Mouse (Mus musculus) heart, postnatal 0 days (tissue): ENCODE data around the gene Zmym3. TPM values are rescaled to one million over a fixed set of nuclear protein-coding genes. Genes with fewer than 3 reads are reported as not detected.
A peak's percentile ranks its signal among the peaks of the same experiment; 100 is the strongest.

ENCODE experiments used
- ATAC-seq: fragments of 200-750 bp; cut with Nextera tagmentation; 2 replicates; pipeline ENCODE4 v1.8.0; 2017; ENCODE audit warnings: low read depth, moderate number of reproducible peaks, moderate library complexity; ENCODE audit not compliant: insufficient read depth
- DNase-seq: peaks from one replicate; pipeline ENCODE4 v3.0.0-alpha.2; 2016; ENCODE audit warnings: low spot score
- H3K27ac ChIP-seq: fragments of 300-500 bp; sonication (generic); 2 replicates; pipeline ENCODE4 v1.5.1; 2014; ENCODE audit warnings: low read depth, mild to moderate bottlenecking
- H3K27me3 ChIP-seq: fragments of 300-500 bp; sonication (generic); 2 replicates; pipeline ENCODE4 v1.6.1; 2014; ENCODE audit warnings: low read length, mixed read lengths; ENCODE audit not compliant: control insufficient read depth, insufficient read depth
- H3K36me3 ChIP-seq: fragments of 300-500 bp; sonication (generic); replicated peaks from 2 replicates; pipeline ENCODE4 v1.6.1; 2014; ENCODE audit warnings: low read length, mixed read lengths; ENCODE audit not compliant: control insufficient read depth, insufficient read depth
- H3K4me1 ChIP-seq: fragments of 300-500 bp; sonication (generic); 2 replicates; pipeline ENCODE4 v1.6.1; 2014; ENCODE audit warnings: antibody characterized with exemption; ENCODE audit not compliant: control insufficient read depth, insufficient read depth
- H3K4me2 ChIP-seq: fragments of 300-500 bp; sonication (generic); 2 replicates; pipeline ENCODE4 v1.6.1; 2014; ENCODE audit warnings: low read depth, mild to moderate bottlenecking, low read length, moderate library complexity
- H3K4me3 ChIP-seq: fragments of 300-500 bp; sonication (generic); 2 replicates; pipeline ENCODE4 v1.5.1; 2014; ENCODE audit warnings: low read depth, low read length
- H3K9ac ChIP-seq: fragments of 300-500 bp; sonication (generic); replicated peaks from 2 replicates; pipeline ENCODE4 v1.6.1; 2014; ENCODE audit warnings: low read depth, low read length, mixed read lengths
- H3K9me3 ChIP-seq: fragments of 300-500 bp; sonication (generic); replicated peaks from 2 replicates; pipeline ENCODE4 v1.6.1; 2016; ENCODE audit warnings: low read length; ENCODE audit not compliant: control insufficient read depth
- CTCF ChIP-seq: IDR thresholded peaks from 2 replicates; pipeline ENCODE4 v1.5.1; 2016; ENCODE audit warnings: antibody characterized with exemption, control low read depth, low read depth
- EP300 ChIP-seq: IDR thresholded peaks from 2 replicates; pipeline ENCODE4 v1.6.1; 2016; ENCODE audit warnings: antibody characterized with exemption, low read depth
- WGBS: fragments of 180-500 bp; shearing (Covaris S2); extraction: QIAGEN DNeasy Blood & Tissue Kit; methylation state at CpG from one replicate; pipeline ENCODE4 v1.1.7; 2014; 5-methylcytosine and 5-hydroxymethylcytosine counted together
- polyA plus RNA-seq: library from polyadenylated mRNA; unstranded; fragments of >200 nt; fragmentation: Nextera tagmentation; extraction: Ambion mirVana; gene quantifications from 2 replicates; pipeline ENCODE4 v1.2.1, GENCODE M21; 2015
- total RNA-seq: library from RNA; depleted of rRNA; stranded (reverse); fragments of >200 nt; gene quantifications from 2 replicates; pipeline ENCODE4 v1.2.3, GENCODE M21; 2014; ENCODE audit warnings: low replicate concordance; rRNA removed

Zmym3 gene
- total RNA-seq (38.9 and 41.6 TPM in 2 replicates), polyA plus RNA-seq (12.2 and 14.2 TPM in 2 replicates)

GRCm38 (mm10) chrX:101420700-101421095, at the start of gene Zmym3:
Gene Zmym3, minus strand, starts transcription at chrX:101420849.
- TF ChIP-seq CTCF (no peak), EP300 (no peak)
- WGBS: 39% methylated on average over 4 of the region's 4 CpGs
- Histone ChIP-seq H3K4me2 (peak within 1 kb of the TSS; percentile 73), H3K36me3 (no peaks in the 10 kb centered on the region), H3K4me3 (peak within 1 kb of the TSS; percentile 72), H3K27ac (peak within 1 kb of the TSS; percentile 81), H3K9me3 (no peaks in the 10 kb centered on the region), H3K9ac (peak within 1 kb of the TSS; percentile 80), H3K27me3 (no peaks in the 10 kb centered on the region), H3K4me1 (no peaks in the 10 kb centered on the region)
- DNase-seq (no peak), ATAC-seq (0 out of 2 replicates have a peak, but pooled peaks have one; percentile 15)

- Histone ChIP-seq H3K4me3 (no peak overlapping the region), H3K4me1 (no peaks in the 10 kb centered on the region), H3K4me2 (no peak overlapping the region), H3K9me3 (no peaks in the 10 kb centered on the region), H3K9ac (no peak overlapping the region), H3K36me3 (peaks cover 13% of the 10 kb centered on the region), H3K27ac (no peak overlapping the region), H3K27me3 (no peaks in the 10 kb centered on the region)
- 74% methylated on average over 3 of the region's 3 CpGs for WGBS
- ATAC-seq (no peak), DNase-seq (no peak)
- TF ChIP-seq EP300: no peak
- no peak for TF ChIP-seq CTCF
Observed at GRCm38 (mm10) chrX:101451591-101451990, 30.9 kb upstream of the Zmym3 start.

- Histone ChIP-seq H3K27ac (no peak overlapping the region), H3K4me2 (no peak overlapping the region), H3K4me3 (no peak overlapping the region), H3K9ac (no peak overlapping the region), H3K36me3 (peaks cover 17% of the 10 kb centered on the region), H3K27me3 (no peaks in the 10 kb centered on the region), H3K4me1 (no peaks in the 10 kb centered on the region), H3K9me3 (no peaks in the 10 kb centered on the region)
- TF ChIP-seq EP300: no peak
- TF ChIP-seq CTCF: no peak
- no peak for DNase-seq
- WGBS: 57% methylated on average over 1 of the region's 1 CpGs
- ATAC-seq: no peak
Observed at GRCm38 (mm10) chrX:101451147-101451546, 30.5 kb upstream of the Zmym3 start.

- Histone ChIP-seq H3K27ac (peak within 1 kb of the TSS; percentile 86), H3K36me3 (peaks cover 31% of the 10 kb centered on the region), H3K27me3 (no peaks in the 10 kb centered on the region), H3K4me1 (no peaks in the 10 kb centered on the region), H3K9ac (peak within 1 kb of the TSS; percentile 53; the same call in 1 of the 2 replicates), H3K4me2 (peak within 1 kb of the TSS; percentile 59), H3K4me3 (peak within 1 kb of the TSS; percentile 38), H3K9me3 (no peaks in the 10 kb centered on the region)
- 32% methylated on average over 4 of the region's 4 CpGs for WGBS
- TF ChIP-seq EP300: no peak
- TF ChIP-seq CTCF: no peak
- ATAC-seq: peak; percentile 93
- DNase-seq: peak; percentile 77
Observed at GRCm38 (mm10) chrX:101448886-101449475, 28.3 kb upstream of the Zmym3 start, which contains the start of gene Itgb1bp2. Gene Itgb1bp2, plus strand, starts transcription at chrX:101449088.

- Histone ChIP-seq H3K9me3 (no peaks in the 10 kb centered on the region), H3K4me3 (peak overlapping the region; percentile 72), H3K9ac (peak overlapping the region; percentile 84), H3K36me3 (no peaks in the 10 kb centered on the region), H3K27me3 (no peaks in the 10 kb centered on the region), H3K4me1 (no peaks in the 10 kb centered on the region), H3K4me2 (peak overlapping the region; percentile 65), H3K27ac (peak overlapping the region; percentile 96)
- peak; percentile 39; the same call in 1 of the 2 replicates for ATAC-seq
- DNase-seq: no peak
- 22% methylated on average over 14 of the region's 14 CpGs for WGBS
- no peak for TF ChIP-seq EP300
- no peak for TF ChIP-seq CTCF
Observed at GRCm38 (mm10) chrX:101429976-101430375, 9.3 kb upstream of the Zmym3 start.
